Mouse (Mus musculus) neural tube, embryonic 10.5 days (tissue): ENCODE data around the gene Bach2.

Source experiments
- DNase-seq: peaks from one replicate; pipeline ENCODE4 v3.0.0-alpha.2; 2017; ENCODE audit warnings: low spot score; ENCODE audit errors: extremely low spot score

Gene Bach2

GRCm38 (mm10) chr4:32326860-32327259 is 88.3 kb downstream of the Bach2 start:
- no peak for DNase-seq

GRCm38 (mm10) chr4:32327626-32328025 is 89.0 kb downstream of the Bach2 start:
- DNase-seq = no peak

DNA sequence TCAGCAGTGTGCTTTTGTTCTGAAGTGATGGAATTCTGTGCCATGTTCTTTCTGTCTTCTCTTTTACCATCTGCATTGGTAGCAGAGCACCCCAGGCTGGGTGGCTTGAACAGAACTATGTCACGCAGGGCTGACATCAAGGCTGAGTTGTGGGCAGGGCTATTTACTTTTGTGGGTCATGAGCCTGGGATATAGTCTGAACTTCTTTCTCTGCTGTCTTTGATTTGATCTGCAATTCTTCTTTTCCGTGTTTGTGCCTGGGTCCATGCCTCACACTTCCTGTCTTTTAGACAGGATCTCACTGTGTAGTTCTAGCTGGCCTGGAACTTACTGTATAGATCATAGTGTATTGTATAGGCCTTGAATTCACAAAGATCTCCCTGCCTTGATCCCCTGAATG is 90.0 kb downstream of the Bach2 start:
- no peak for DNase-seq

GRCm38 (mm10) chr4:32330584-32331314 is 92.1 kb downstream of the Bach2 start:
- DNase-seq = no peak

DNA sequence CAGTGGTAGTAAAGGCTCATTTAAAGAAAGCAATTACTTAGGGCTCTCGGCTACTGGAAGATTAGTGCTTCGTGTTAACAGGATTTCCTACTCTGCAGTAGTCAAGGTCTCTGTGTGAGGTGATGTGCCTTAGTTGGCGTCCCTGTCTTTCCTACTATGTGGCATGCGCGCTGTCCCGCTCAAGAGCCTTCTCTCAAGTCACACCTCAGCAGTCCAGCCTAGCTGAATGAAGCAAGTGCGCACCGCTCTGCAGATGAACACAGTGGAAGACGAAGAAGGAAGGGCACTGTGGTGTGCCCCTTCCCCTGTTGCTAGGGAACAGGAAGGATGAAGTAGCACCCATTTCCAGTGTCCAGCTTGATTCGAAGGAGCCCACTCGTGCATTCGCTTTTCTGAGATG is 93.4 kb downstream of the Bach2 start:
- no peak for DNase-seq

- no peak for DNase-seq
Observed at GRCm38 (mm10) chr4:32334131-32334530, 95.5 kb downstream of the Bach2 start.

GRCm38 (mm10) chr4:32334765-32335164 is 96.2 kb downstream of the Bach2 start:
- no peak for DNase-seq

DNA sequence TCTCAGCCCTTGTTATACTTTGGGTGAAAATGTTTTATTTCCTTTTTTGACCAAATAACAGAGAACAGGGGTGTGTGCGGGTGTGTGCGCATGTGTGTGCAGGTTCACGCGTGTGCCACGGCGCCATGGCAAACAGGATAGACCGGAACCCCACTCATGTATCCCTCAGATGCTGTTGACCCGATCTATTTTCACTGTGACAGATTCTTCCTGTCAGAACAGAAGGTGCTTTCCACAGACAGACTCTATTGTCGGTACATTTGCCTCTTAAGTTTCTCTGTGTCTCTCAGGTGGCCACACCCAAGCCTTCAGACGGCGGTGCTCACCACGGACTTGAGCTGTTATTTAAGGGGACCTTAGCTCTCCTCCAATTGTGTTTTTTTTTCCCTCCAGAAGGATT is 97.1 kb downstream of the Bach2 start:
- DNase-seq = no peak

GRCm38 (mm10) chr4:32336642-32337041 is 98.0 kb downstream of the Bach2 start:
- DNase-seq = no peak

- DNase-seq = no peak
Observed at GRCm38 (mm10) chr4:32337638-32338037, 99.0 kb downstream of the Bach2 start.

DNA sequence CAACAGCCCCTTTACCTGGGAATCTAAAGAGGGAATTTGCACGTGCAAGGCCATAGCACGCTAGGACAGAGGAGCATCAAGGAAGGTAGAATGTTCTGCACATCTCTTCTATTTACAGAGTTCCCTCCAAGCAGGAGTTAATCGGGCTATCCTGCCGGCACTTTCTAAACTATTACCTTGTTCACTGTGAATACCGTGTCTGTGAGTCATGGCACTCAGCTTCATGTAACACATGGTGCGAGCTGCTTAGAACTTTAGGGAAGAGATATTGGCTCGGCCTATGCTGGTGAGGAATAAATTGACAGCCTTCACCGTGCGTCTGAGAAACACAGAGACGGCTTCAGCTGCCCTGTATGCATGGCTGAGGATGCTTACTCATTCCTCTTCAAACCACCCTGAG is 99.8 kb downstream of the Bach2 start:
- DNase-seq = no peak

DNA sequence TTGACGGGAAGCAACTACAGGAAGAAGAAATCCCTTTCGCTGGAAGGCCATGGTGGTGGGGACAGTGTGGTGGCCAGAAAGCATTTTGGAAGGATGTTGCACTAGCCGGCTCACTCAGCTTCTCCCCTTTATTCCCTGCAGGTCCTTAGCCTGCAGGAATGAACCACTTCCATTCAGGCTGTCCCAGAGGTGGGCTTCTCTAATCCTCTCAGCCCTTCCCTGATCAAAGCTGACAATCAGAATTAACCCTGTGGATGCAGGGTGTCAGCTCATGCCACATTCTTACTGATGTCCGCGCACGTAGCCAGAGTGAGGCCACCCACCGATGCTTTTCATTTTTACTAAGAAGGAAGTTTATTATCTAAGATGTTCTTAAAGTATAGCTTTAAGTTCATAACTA is 102.2 kb downstream of the Bach2 start:
- DNase-seq = no peak

GRCm38 (mm10) chr4:32342269-32342668 is 103.7 kb downstream of the Bach2 start:
- no peak for DNase-seq

- DNase-seq = no peak
Observed at GRCm38 (mm10) chr4:32343256-32344165, 104.9 kb downstream of the Bach2 start.

DNA sequence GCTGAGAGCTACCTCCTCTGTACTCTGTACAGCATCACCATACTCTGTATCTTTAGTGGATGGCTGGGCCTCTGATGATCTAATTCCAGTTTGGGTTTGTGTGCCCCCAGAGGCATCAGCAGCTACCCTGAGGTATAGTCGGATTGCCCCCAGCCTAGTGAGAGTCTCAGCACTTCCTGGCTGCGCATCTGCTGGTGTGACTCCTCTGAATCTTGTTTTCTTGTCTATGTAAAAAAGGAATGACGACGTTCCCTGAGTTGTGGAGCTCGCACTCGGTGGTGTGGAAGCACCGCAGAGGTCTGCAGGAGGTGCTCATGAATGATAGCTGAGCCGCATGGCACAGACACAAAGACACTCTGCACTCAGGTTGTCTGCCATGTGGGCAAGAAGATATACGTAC is 105.7 kb downstream of the Bach2 start:
- no peak for DNase-seq

- DNase-seq = no peak
Observed at GRCm38 (mm10) chr4:32347202-32347601, 108.6 kb downstream of the Bach2 start.

GRCm38 (mm10) chr4:32347711-32348110 is 109.1 kb downstream of the Bach2 start:
- DNase-seq = no peak

- no peak for DNase-seq
Observed at GRCm38 (mm10) chr4:32349361-32349760, 110.8 kb downstream of the Bach2 start.

DNA sequence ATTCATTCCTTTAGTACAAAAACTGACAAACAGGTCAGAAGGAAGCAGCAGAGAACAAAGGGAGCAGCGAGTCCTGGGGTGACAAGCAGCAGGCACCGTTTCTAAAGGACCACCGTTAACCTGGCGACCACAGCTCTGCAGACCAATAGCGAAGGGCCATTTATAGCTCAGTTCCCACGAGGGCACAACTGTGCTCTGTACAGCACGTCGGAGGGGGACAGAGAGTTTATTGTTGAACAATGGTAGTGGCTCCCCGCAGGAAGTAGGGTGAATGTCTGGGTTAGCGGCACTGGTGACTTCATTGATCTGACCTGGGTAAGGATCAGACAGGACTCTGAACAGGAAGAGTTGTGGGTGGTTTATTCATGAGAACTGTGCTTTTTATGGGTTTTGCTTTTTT is 112.6 kb downstream of the Bach2 start:
- no peak for DNase-seq

DNA sequence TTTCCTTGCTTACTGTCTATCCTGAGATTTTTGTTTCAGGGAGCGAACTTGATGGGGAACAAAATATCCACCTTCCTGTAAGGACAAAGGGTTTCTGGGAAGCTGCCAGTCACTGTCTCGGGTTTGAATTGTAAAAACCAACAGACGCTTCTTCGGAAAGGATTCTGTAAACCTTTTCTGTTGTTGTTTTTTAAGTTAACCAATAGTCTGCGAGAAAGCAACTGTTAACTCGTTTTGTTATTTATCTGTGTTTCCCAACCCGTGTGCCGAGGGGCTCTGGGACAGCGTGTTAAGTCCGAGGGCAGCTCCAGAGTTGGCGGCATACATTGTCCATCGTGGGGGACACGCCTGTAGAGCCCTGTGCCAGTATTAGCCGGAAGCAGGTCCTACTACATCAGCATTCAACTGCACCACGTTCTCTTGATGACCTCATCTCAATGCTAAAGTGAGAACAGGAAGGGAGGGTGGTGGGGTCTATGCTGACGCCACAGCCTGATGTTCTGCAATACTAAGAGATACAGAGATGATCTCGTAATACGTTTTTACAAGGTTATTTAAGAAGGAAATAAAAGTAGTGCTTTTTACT is 113.2 kb downstream of the Bach2 start:
- no peak for DNase-seq

DNA sequence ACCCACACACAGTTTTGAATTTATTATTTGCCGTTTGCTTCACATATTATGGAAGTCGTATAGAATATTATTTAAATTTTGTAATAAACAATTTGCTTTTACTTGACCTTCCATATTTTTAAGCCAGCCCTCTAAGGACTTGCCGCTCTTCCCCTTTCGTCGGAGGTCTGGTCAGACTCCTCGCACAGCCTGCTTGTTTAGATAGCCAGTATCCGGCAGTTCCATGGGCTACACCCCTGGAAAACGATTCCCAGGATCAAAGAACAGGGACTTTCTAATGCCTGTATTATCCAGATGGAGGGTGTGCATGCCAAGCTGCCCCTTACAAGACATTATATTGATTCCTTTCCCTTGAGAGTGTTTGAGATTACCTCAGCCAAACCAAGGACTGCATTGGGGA is 113.8 kb downstream of the Bach2 start:
- no peak for DNase-seq

DNA sequence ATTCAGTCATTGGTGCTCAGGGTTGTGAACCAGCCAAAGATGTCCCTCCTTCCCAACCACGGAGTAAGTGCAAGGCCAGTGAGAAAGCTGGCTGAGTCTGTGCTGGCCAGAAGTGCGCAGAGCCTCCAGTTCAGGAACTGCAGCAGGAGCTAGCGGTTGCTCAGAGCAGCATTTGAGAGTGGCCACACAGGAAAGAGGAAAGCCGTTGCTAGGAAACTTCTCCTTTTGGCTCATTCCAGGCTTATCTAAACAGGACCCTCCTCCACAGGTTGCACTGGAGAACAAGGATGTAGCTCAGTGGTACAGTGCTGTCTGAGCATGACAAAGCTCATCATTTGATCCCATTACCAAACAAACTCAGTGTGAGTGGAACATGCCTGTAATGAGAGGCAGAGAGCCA is 114.2 kb downstream of the Bach2 start:
- DNase-seq = no peak
